Mouse (Mus musculus): ENCODE data around the gene Cobll1. TPM values are rescaled to one million over a fixed set of nuclear protein-coding genes. Genes with fewer than 3 reads are reported as not detected.

Cobll1 gene
- polyA plus RNA-seq, 1 experiment from 2014 or later = 14.2 TPM

DNA sequence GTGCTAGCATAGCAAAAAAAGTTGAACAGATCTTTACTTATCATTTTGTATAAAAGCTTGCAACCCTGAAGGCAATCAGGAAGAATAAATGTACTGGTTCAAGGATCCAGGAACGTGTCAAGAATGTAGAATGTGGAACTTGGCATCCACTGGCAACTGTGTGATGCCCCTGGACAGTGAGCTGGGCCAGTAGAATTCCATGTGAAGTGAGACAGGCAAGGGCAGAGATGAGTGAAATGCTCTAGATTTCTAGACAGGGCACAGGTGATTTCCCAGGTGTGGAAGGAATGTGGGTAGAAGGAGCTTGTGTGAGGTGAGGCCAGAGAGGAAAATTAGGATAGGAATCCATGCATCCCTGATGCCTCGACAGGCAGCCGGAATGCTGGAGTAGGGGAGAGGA lies 25.5 kb downstream of the Cobll1 start:
- Histone ChIP-seq H3K4me2 (replicated peaks; ENCODE audit: low read depth) (no peak overlapping the region), H3K9ac (ENCODE audit: low read depth, low read length) (no peak overlapping the region), H3K27ac (ENCODE audit: low read depth, low read length) (no peak overlapping the region), H3K4me3 (ENCODE audit: low read depth, low read length) (no peak overlapping the region), H3K9me3 (ENCODE audit: control insufficient read depth) (no peaks in the 10 kb centered on the region), H3K27me3 (replicated peaks; ENCODE audit: control insufficient read depth, insufficient read depth, low read length) (no peaks in the 10 kb centered on the region), H3K4me1 (replicated peaks; ENCODE audit: control insufficient read depth, insufficient read depth, low read length) (peaks cover 3% of the 10 kb centered on the region; the same call in 1 of the 2 replicates), H3K36me3 (ENCODE audit: control insufficient read depth, insufficient read depth) (no peaks in the 10 kb centered on the region)
- TF ChIP-seq CTCF (IDR thresholded peaks at IDR 0.05; ENCODE audit: low read depth) = no peak
- no peak for ATAC-seq
- WGBS = 92% methylated on average over 3 of the region's 3 CpGs

DNA sequence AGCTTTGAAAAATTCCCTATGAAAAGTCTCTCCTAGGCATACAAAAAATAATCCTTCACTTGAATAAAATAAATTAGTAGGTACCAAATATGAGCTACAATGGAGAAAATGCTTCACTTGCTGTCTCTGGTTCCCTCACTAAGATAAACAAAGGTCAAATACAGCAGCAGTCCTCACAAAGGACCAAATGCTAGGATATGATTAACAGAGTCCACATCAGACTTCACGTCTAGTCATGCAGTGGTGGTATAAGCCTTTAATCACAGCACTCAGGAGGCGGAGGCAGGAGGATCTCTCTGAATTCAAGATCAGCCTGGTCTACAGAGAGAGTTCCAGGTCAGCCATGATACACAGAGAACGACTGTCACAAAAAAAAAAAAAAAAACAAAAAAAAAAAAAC lies 27.6 kb downstream of the Cobll1 start:
- WGBS = 69% methylated on average over 3 of the region's 3 CpGs
- Histone ChIP-seq H3K27ac (ENCODE audit: low read depth, low read length) (no peak overlapping the region), H3K4me1 (replicated peaks; ENCODE audit: control insufficient read depth, insufficient read depth, low read length) (no peaks in the 10 kb centered on the region), H3K4me2 (replicated peaks; ENCODE audit: low read depth) (no peak overlapping the region), H3K27me3 (replicated peaks; ENCODE audit: control insufficient read depth, insufficient read depth, low read length) (no peaks in the 10 kb centered on the region), H3K36me3 (ENCODE audit: control insufficient read depth, insufficient read depth) (no peaks in the 10 kb centered on the region), H3K4me3 (ENCODE audit: low read depth, low read length) (no peak overlapping the region), H3K9me3 (ENCODE audit: control insufficient read depth) (no peaks in the 10 kb centered on the region), H3K9ac (ENCODE audit: low read depth, low read length) (no peak overlapping the region)
- no peak for TF ChIP-seq CTCF (IDR thresholded peaks at IDR 0.05; ENCODE audit: low read depth)
- ATAC-seq = no peak

DNA sequence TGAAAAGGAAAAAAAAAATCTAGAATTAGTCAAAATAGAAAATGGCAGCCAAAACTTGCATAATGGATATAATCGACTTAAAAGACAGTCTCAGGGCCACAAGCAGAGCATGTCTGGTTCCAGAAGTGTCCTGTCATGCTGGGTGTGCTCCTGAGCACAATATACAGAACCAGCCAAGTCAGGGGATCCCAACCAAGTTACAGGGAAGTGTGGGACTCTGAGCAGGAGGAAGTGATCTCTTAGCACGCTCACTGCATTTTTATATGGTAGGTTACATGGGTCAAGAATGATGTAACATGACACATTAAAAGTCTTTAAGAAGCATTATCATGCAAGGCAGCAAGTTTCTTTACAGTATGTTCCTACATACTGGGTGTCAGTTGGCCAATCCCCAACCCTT lies 31.5 kb downstream of the Cobll1 start:
- Histone ChIP-seq H3K27ac (ENCODE audit: low read depth, low read length) (no peak overlapping the region), H3K4me3 (ENCODE audit: low read depth, low read length) (no peak overlapping the region), H3K9ac (ENCODE audit: low read depth, low read length) (no peak overlapping the region), H3K4me2 (replicated peaks; ENCODE audit: low read depth) (no peak overlapping the region), H3K27me3 (replicated peaks; ENCODE audit: control insufficient read depth, insufficient read depth, low read length) (no peaks in the 10 kb centered on the region), H3K4me1 (replicated peaks; ENCODE audit: control insufficient read depth, insufficient read depth, low read length) (no peaks in the 10 kb centered on the region), H3K9me3 (ENCODE audit: control insufficient read depth) (no peaks in the 10 kb centered on the region), H3K36me3 (ENCODE audit: control insufficient read depth, insufficient read depth) (no peaks in the 10 kb centered on the region)
- ATAC-seq = peak; percentile 77
- 65% methylated on average over 2 of the region's 2 CpGs for WGBS
- no peak for TF ChIP-seq CTCF (IDR thresholded peaks at IDR 0.05; ENCODE audit: low read depth)

DNA sequence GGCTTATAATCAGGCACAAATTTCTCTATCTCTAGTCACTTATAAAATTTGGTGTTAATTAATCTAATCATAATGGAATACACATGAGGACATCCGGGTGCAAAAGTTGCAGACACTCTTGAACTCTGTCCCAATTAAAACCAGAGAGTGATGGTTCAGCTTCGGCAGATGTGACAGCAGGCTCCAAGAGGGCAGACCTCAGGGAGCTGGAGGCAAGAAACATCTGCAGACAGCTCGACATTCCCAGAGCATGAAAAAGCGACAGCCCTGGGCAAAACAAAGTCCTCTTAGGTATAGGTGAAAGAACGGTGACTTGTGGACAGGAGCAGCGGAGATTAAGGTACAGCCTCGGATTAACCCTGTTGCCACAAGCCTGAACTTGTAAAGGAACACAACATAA lies 35.5 kb downstream of the Cobll1 start:
- Histone ChIP-seq H3K36me3 (ENCODE audit: control insufficient read depth, insufficient read depth) (no peaks in the 10 kb centered on the region; the same call in 1 of the 2 replicates), H3K27me3 (replicated peaks; ENCODE audit: control insufficient read depth, insufficient read depth, low read length) (no peaks in the 10 kb centered on the region), H3K9ac (ENCODE audit: low read depth, low read length) (no peak overlapping the region), H3K4me1 (replicated peaks; ENCODE audit: control insufficient read depth, insufficient read depth, low read length) (no peaks in the 10 kb centered on the region), H3K27ac (ENCODE audit: low read depth, low read length) (no peak overlapping the region), H3K4me2 (replicated peaks; ENCODE audit: low read depth) (no peak overlapping the region), H3K9me3 (ENCODE audit: control insufficient read depth) (no peaks in the 10 kb centered on the region), H3K4me3 (ENCODE audit: low read depth, low read length) (no peak overlapping the region)
- 51% methylated on average over 7 of the region's 7 CpGs for WGBS
- ATAC-seq = no peak
- TF ChIP-seq CTCF (IDR thresholded peaks at IDR 0.05; ENCODE audit: low read depth) = no peak

DNA sequence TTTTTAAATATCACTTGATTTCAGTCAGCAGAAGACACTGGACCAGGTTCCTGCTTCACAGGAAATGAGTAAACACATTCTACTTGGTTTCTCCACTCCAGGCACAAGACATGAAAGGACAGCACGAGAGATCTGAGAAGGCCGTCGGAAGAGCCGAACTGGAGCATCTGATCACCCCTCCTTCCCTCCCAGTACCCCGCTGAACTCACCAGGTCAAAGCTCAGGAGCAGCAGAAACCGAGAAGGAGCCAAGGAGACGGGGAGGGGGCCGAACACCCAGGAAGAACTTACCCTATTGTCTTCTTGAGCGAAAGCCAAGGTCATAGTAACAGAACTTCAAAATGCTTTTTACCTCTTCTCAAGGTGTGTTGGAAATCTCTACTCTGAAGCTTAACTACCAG lies 39.5 kb downstream of the Cobll1 start:
- H3K27ac ChIP-seq (ENCODE audit: low read depth, low read length) = no peak overlapping the region
- no peak overlapping the region for H3K9ac ChIP-seq (ENCODE audit: low read depth, low read length)
- H3K4me2 ChIP-seq (replicated peaks; ENCODE audit: low read depth) = no peak overlapping the region
- no peak for TF ChIP-seq CTCF (IDR thresholded peaks at IDR 0.05; ENCODE audit: low read depth)
- H3K4me3 ChIP-seq (ENCODE audit: low read depth, low read length) = no peak overlapping the region
- no peak for ATAC-seq
- H3K36me3 ChIP-seq (ENCODE audit: control insufficient read depth, insufficient read depth) = no peaks in the 10 kb centered on the region; the same call in 1 of the 2 replicates
- H3K9me3 ChIP-seq (ENCODE audit: control insufficient read depth) = no peaks in the 10 kb centered on the region
- no peaks in the 10 kb centered on the region for H3K27me3 ChIP-seq (replicated peaks; ENCODE audit: control insufficient read depth, insufficient read depth, low read length)
- WGBS = 89% methylated on average over 9 of the region's 9 CpGs
- no peaks in the 10 kb centered on the region for H3K4me1 ChIP-seq (replicated peaks; ENCODE audit: control insufficient read depth, insufficient read depth, low read length)

DNA sequence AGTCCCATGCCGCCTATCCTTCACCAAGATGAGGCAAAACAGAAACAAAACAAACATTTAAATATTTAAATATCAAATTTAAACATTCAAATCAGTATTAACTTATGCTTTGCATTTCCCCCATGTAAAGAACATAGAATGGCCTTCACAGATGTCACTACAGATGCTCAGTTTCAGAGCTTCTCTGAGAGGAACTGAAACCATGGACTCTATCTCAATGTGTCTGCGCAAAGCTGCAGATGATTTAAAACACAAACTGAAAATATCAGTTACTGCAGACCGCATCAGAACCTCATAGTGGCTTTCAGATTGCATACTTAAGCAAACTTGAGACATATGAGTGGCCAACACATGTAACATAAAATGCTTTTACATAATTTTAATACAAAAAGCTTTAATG lies 40.6 kb downstream of the Cobll1 start:
- 96% methylated on average over 3 of the region's 3 CpGs for WGBS
- Histone ChIP-seq H3K4me1 (replicated peaks; ENCODE audit: control insufficient read depth, insufficient read depth, low read length) (no peaks in the 10 kb centered on the region), H3K27me3 (replicated peaks; ENCODE audit: control insufficient read depth, insufficient read depth, low read length) (no peaks in the 10 kb centered on the region), H3K4me2 (replicated peaks; ENCODE audit: low read depth) (no peak overlapping the region), H3K27ac (ENCODE audit: low read depth, low read length) (no peak overlapping the region), H3K9me3 (ENCODE audit: control insufficient read depth) (no peaks in the 10 kb centered on the region), H3K36me3 (ENCODE audit: control insufficient read depth, insufficient read depth) (no peaks in the 10 kb centered on the region; the same call in 1 of the 2 replicates), H3K4me3 (ENCODE audit: low read depth, low read length) (no peak overlapping the region), H3K9ac (ENCODE audit: low read depth, low read length) (no peak overlapping the region)
- no peak for TF ChIP-seq CTCF (IDR thresholded peaks at IDR 0.05; ENCODE audit: low read depth)
- ATAC-seq = no peak

DNA sequence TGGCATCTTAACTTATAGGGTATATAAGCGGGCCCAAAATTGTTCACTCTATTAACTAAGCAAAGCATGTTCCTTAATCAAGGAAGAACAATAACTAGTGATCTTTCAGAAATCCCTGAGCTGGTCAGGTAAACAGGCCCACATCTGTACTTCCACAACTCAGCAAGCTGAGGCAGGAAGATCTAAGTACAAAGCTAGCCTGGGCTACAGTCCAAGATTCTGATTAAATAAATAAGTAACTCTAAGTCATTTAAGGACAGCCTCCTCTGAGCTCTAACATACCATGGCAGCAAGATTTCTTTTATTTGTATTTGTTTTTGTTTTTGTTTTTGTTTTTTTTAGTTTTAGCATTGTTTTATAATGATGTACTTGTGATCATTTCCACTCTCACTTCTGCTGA lies 42.2 kb downstream of the Cobll1 start:
- H3K9me3 ChIP-seq (ENCODE audit: control insufficient read depth) = no peaks in the 10 kb centered on the region
- H3K36me3 ChIP-seq (ENCODE audit: control insufficient read depth, insufficient read depth) = no peaks in the 10 kb centered on the region; the same call in 1 of the 2 replicates
- no peak overlapping the region for H3K4me2 ChIP-seq (replicated peaks; ENCODE audit: low read depth)
- H3K27ac ChIP-seq (ENCODE audit: low read depth, low read length) = no peak overlapping the region
- no peak overlapping the region for H3K9ac ChIP-seq (ENCODE audit: low read depth, low read length)
- no peak for ATAC-seq
- no peak overlapping the region for H3K4me3 ChIP-seq (ENCODE audit: low read depth, low read length)
- TF ChIP-seq CTCF (IDR thresholded peaks at IDR 0.05; ENCODE audit: low read depth) = no peak
- no peaks in the 10 kb centered on the region for H3K27me3 ChIP-seq (replicated peaks; ENCODE audit: control insufficient read depth, insufficient read depth, low read length)
- WGBS = 94% methylated on average over 1 of the region's 1 CpGs
- 0 out of 2 replicates have a peak, but pooled peaks cover 13% of the 10 kb centered on the region for H3K4me1 ChIP-seq (replicated peaks; ENCODE audit: control insufficient read depth, insufficient read depth, low read length)
